Mouse (Mus musculus) CH12.LX (cell line): ENCODE measurements around the gene Lzts2.

Experiments
- EP300 ChIP-seq: IDR thresholded peaks from 2 replicates; pipeline ENCODE4 v1.6.1; 2011; ENCODE audit warnings: low read length, improper control_type of control experiment
- KAT2A ChIP-seq: IDR thresholded peaks from 2 replicates; pipeline ENCODE4 v1.6.1; 2012; ENCODE audit warnings: low read length, improper control_type of control experiment, inconsistent platforms; ENCODE audit not compliant: insufficient replicate concordance
- MAX ChIP-seq: IDR thresholded peaks from 2 replicates; pipeline ENCODE4 v1.6.1; 2011; ENCODE audit warnings: low read length, improper control_type of control experiment

- TF ChIP-seq MAX (no peak), KAT2A (no peak), EP300 (no peak)
These were observed 21.5 kb upstream of the Lzts2 start for GRCm38 (mm10) chr19:44992712-44993111.
